ENCODE assay signal across 9 mouse cellular contexts in the genomic region with DNA sequence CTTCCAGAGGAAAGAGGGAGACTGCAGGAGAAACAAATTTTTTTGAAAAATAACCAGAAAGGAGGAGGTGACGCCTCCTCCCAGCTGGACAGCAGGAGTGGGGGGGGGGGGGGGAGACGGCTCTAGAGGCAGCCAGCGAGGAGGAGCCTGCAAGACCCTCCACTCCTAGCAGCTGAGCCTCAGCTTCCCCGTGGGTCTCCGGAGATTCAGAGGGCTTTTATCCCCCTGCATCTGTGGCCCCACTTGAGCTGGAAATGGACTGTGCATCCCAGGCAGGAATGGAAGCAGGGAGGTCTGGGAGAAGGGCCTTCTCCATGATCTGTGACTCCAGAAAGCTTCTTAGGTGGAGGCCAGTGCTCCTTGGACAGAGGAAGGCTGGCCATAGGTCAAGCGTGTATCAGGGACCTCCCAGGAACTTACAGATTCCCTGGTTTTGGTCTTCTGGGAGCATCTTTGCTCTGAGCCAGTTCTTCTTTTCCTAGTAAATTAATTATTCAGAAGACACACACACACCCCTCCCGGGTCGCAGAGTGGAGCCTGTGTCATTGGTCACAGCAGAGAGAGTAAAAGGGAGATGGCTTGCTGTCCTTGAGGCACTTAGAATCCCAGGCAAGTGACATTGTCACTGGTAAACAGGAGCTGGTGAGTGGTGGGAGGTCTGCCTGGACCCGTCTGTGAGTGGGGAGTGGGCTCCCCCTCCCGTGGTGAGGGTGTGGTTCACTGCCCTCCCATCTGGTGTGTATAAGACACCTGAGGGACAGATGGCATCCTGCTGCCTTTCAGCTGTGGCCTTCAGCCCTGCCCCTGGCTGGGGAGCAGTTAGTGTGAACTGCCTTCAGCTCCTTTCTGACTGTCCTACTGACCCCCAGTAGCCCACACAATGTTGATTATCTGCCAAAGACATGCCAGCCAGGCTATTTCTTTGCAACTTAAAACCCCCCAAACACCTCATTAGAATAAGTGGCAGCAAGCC. TPM values are rescaled to one million over a fixed set of nuclear protein-coding genes. Genes with fewer than 3 reads are reported as not detected.
A peak's percentile ranks its signal among the peaks of the same experiment; 100 is the strongest.
DNase-seq lines count a peak whose midpoint lies in the region; ATAC-seq and TF ChIP-seq lines count a peak whose summit lies in the region.
"Had no signal": no experiment of that assay in that cellular context is flagged by ENCODE, and none has a peak within 500 bp of the region (broad histone marks: within the 10 kb centered on the region; RNA-seq: fewer than 3 reads in every experiment).

No protein-coding gene starts in this region.

- H3K36me3 ChIP-seq in liver, embryonic 12.5 days, result no peaks in the 10 kb centered on the region
- H3K36me3 ChIP-seq in liver, postnatal 0 days (replicated peaks; ENCODE audit: insufficient read depth, low read length), result no peaks in the 10 kb centered on the region
- no peaks in the 10 kb centered on the region for H3K36me3 ChIP-seq in hindbrain, embryonic 16.5 days (ENCODE audit: control insufficient read depth, insufficient read depth, low read length)
- H3K36me3 ChIP-seq: liver, embryonic 15.5 days had no signal

- H3K4me2 ChIP-seq in liver, embryonic 12.5 days, result peak overlapping the region; percentile 55; the same call in 1 of the 2 replicates
- H3K4me2 ChIP-seq in liver, postnatal 0 days (ENCODE audit: low read depth, low read length), result no peak overlapping the region
- H3K4me2 ChIP-seq in hindbrain, embryonic 16.5 days (ENCODE audit: low read length), result peak overlapping the region; percentile 82

- DNase-seq in liver, postnatal 0 days, result no peak
- peak; percentile 57 to 65 for DNase-seq in cerebellum, postnatal 25 days
- no peak for DNase-seq in lung, postnatal 25 days (ENCODE audit: low spot score)
- DNase-seq in spleen, postnatal 36 days (ENCODE audit: low spot score in 2 of 2), result no peak
- no peak for DNase-seq in urinary bladder, postnatal 10 days (ENCODE audit: low spot score)

- no peak for TF ChIP-seq EP300 in liver, postnatal 0 days (IDR thresholded peaks at IDR 0.05; ENCODE audit: low read depth)

- no peak for TF ChIP-seq CTCF in liver, postnatal 0 days (IDR thresholded peaks at IDR 0.05; ENCODE audit: low read depth)
- no peak for TF ChIP-seq CTCF in olfactory bulb, adult 2 months (IDR thresholded peaks at IDR 0.05; ENCODE audit: insufficient read depth, low read depth, low read length)

- 20% methylated on average over 8 of the region's 10 CpGs for WGBS in liver, embryonic 12.5 days (ENCODE audit: insufficient replicate concordance)
- whole genome bisulfite sequencing in liver, postnatal 0 days (ENCODE audit: insufficient replicate concordance), result 16% methylated on average over 8 of the region's 10 CpGs
- WGBS in hindbrain, embryonic 16.5 days, result 6% methylated on average over 8 of the region's 10 CpGs
- 17% methylated on average over 9 of the region's 10 CpGs for WGBS in olfactory bulb, adult 2 months

- H3K4me1 ChIP-seq in liver, embryonic 12.5 days, result peaks cover 7% of the 10 kb centered on the region
- no peaks in the 10 kb centered on the region for H3K4me1 ChIP-seq in liver, postnatal 0 days (ENCODE audit: insufficient read depth)
- peaks cover 47% of the 10 kb centered on the region for H3K4me1 ChIP-seq in hindbrain, embryonic 16.5 days (ENCODE audit: control insufficient read depth, insufficient read depth, low read depth, low read length)
- peaks cover 25% of the 10 kb centered on the region for H3K4me1 ChIP-seq in olfactory bulb, adult 2 months (ENCODE audit: control insufficient read depth, insufficient read depth, low read length)
- H3K4me1 ChIP-seq: liver, embryonic 15.5 days had no signal

- no peak overlapping the region for H3K4me3 ChIP-seq in liver, embryonic 12.5 days
- H3K4me3 ChIP-seq in liver, postnatal 0 days (ENCODE audit: low read depth, low read length), result no peak overlapping the region
- H3K4me3 ChIP-seq in hindbrain, embryonic 16.5 days (ENCODE audit: low read length), result peak overlapping the region; percentile 56
- peak overlapping the region; percentile 60 for H3K4me3 ChIP-seq in olfactory bulb, adult 2 months (ENCODE audit: insufficient read depth, low read depth, low read length)
- H3K4me3 ChIP-seq: liver, embryonic 15.5 days had no signal

- no peak overlapping the region for H3K9ac ChIP-seq in liver, embryonic 12.5 days
- no peak overlapping the region for H3K9ac ChIP-seq in liver, postnatal 0 days (replicated peaks)
- H3K9ac ChIP-seq in hindbrain, embryonic 16.5 days (ENCODE audit: low read depth, low read length), result peak overlapping the region; percentile 74
- H3K9ac ChIP-seq: liver, embryonic 15.5 days had no signal

- H3K27me3 ChIP-seq in liver, embryonic 12.5 days (replicated peaks), result peaks cover 72% of the 10 kb centered on the region
- peaks cover 29% of the 10 kb centered on the region for H3K27me3 ChIP-seq in liver, postnatal 0 days (ENCODE audit: insufficient read depth, low read length)
- no peaks in the 10 kb centered on the region for H3K27me3 ChIP-seq in hindbrain, embryonic 16.5 days (replicated peaks; ENCODE audit: control insufficient read depth, insufficient read depth, low read length)

- ATAC-seq in liver, embryonic 12.5 days, result no peak
- no peak for ATAC-seq in liver, postnatal 0 days
- ATAC-seq in hindbrain, embryonic 16.5 days, result peak; percentile 28; the same call in 1 of the 2 replicates

- no peak for TF ChIP-seq POLR2A in olfactory bulb, adult 2 months (IDR thresholded peaks at IDR 0.05; ENCODE audit: insufficient read depth, low read depth, low read length)

- no peak overlapping the region for H3K27ac ChIP-seq in liver, embryonic 12.5 days
- H3K27ac ChIP-seq in liver, postnatal 0 days (ENCODE audit: low read depth), result no peak overlapping the region
- peak overlapping the region; percentile 66 for H3K27ac ChIP-seq in hindbrain, embryonic 16.5 days (ENCODE audit: low read depth, low read length)
- H3K27ac ChIP-seq in olfactory bulb, adult 2 months (ENCODE audit: insufficient read depth, low read depth, low read length), result no peak overlapping the region
- H3K27ac ChIP-seq: liver, embryonic 15.5 days had no signal

- no peaks in the 10 kb centered on the region for H3K9me3 ChIP-seq in liver, embryonic 12.5 days (replicated peaks)
- no peaks in the 10 kb centered on the region for H3K9me3 ChIP-seq in liver, postnatal 0 days (ENCODE audit: low read length)
- no peaks in the 10 kb centered on the region for H3K9me3 ChIP-seq in hindbrain, embryonic 16.5 days (ENCODE audit: control insufficient read depth, low read length)
- H3K9me3 ChIP-seq: liver, embryonic 15.5 days had no signal

RNA-seq across cellular contexts. Expression of a gene that starts 1.0 kb away (rescaled TPM):
- polyA plus RNA-seq in liver, embryonic 12.5 days (2016; fragmentation: Nextera tagmentation; extraction: Ambion mirVana), result 0.43 and 0.44 TPM in 2 replicates
- polyA plus RNA-seq in liver, postnatal 0 days (2015; fragmentation: Nextera tagmentation; extraction: Ambion mirVana), result 0.06 and 0.19 TPM in 2 replicates
- 61.7 and 66.6 TPM in 2 replicates for polyA plus RNA-seq in hindbrain, embryonic 16.5 days (2015; fragmentation: Nextera tagmentation; extraction: Ambion mirVana)
- polyA plus RNA-seq in olfactory bulb, adult 2 months (2012; ENCODE audit: insufficient read depth, insufficient read length, low replicate concordance, missing spikeins), result 122 TPM in 1 of 2 replicates, not detected in the other

Comparison
In these comparisons a context has a peak if more than half of its experiments do, and no peak if none do; other contexts are left out.
1. H3K4me3 ChIP-seq: peak in hindbrain, embryonic 16.5 days (single experiment) and olfactory bulb, adult 2 months (single experiment); none in liver, embryonic 12.5 days (single experiment) and liver, postnatal 0 days (single experiment).
2. DNase-seq: peak in cerebellum, postnatal 25 days (2 of 2); none in liver, postnatal 0 days (single experiment), lung, postnatal 25 days (single experiment), spleen, postnatal 36 days (0 of 2) and urinary bladder, postnatal 10 days (single experiment).